Mouse (Mus musculus) G1E (cell line): ENCODE results near the gene Nt5c.

Source experiments
- CTCF ChIP-seq: IDR thresholded peaks from 2 replicates; pipeline ENCODE4 v1.5.1; 2012; ENCODE audit warnings: low read depth, low read length, inconsistent platforms, mixed read lengths
- GATA1 ChIP-seq: IDR thresholded peaks from 2 replicates; pipeline ENCODE4 v1.6.1; 2012; ENCODE audit warnings: borderline replicate concordance, low read length, inconsistent platforms, mixed read lengths
- POLR2AphosphoS5 ChIP-seq: IDR thresholded peaks from 2 replicates; pipeline ENCODE4 v1.6.1; 2012; ENCODE audit warnings: low read depth, low read length, inconsistent platforms; ENCODE audit not compliant: insufficient replicate concordance
- TAL1 ChIP-seq: conservative IDR thresholded peaks from 2 replicates; pipeline ENCODE4 v1.6.1; 2012; ENCODE audit warnings: low read depth, low read length, inconsistent platforms, mixed read lengths

DNA sequence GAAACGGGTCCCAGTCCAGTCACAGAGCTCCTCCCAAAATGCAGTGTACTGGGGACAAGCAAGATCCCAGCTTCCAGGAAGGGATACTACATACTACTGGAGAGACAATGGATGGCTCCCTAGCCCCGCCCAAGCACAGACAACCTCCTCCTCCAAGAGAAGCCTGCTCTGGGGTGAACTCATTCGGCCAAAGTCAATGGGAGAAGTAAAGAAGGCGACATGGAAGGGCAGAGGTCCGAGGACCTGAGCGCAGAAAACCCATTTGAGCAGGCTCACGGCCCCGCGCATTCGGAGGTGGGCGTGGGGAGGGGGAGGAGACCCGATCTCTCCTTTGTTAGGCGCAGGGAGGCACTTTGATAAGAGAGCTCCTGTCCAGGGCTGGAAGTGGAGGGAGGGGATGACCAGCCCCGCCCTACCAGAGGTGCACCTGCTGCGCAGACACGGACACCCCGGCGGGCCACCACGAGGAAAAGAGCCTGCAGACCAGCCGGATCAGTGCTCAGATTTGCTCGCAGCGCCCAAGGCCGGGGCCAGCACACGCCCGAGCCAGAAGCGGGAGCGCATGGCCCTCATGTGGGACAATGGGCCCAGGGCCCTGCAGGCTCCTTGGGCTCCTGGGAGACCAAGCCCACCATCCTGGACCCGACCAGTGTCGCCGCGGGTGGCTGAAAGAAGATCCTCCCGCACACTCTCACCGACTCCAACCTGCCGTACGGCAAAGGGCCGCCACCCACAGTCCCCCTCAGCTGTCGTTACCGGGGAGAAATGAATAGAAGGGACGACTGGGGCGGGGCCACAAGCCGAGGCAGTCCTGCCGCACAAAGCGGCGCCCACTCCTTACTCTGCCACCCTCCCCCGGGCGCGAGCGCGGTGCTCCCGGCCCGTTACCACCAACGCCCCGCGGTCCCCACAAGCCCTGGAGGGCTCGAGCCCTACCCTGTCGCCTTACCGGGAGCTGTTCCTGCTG lies 21.9 kb upstream of the Nt5c start:
- TF ChIP-seq CTCF (no peak), POLR2AphosphoS5 (no peak; the same call in none of the 2 replicates), GATA1 (no peak), TAL1 (no peak)
